Mouse (Mus musculus): ENCODE results near the gene Ube2l3.
A peak's percentile ranks its signal among the peaks of the same experiment; 100 is the strongest.

Gene Ube2l3

GRCm38 (mm10) chr16:17146772-17147235, 55.6 kb downstream of the Ube2l3 start, which contains the start of gene Ccdc116:
Gene Ccdc116 (minus strand): TSS chr16:17147229.
- peak; percentile 85 for DNase-seq

- DNase-seq = no peak
These were observed 58.1 kb downstream of the Ube2l3 start, which contains the start of gene Ydjc for GRCm38 (mm10) chr16:17144339-17144738. Gene Ydjc (plus strand): TSS chr16:17144621.

- no peak for DNase-seq
These were observed 65.1 kb downstream of the Ube2l3 start for GRCm38 (mm10) chr16:17137355-17137754.

- DNase-seq = no peak
These were observed 69.6 kb downstream of the Ube2l3 start for GRCm38 (mm10) chr16:17132906-17133200.

GRCm38 (mm10) chr16:17132089-17132905, 70.2 kb downstream of the Ube2l3 start, which contains the start of gene Sdf2l1:
Gene Sdf2l1 (minus strand): TSS chr16:17132383.
- peak; percentile 97 for DNase-seq

- peak; percentile 45 for DNase-seq
These were observed 71.0 kb downstream of the Ube2l3 start for GRCm38 (mm10) chr16:17131191-17132088.

- no peak for DNase-seq
These were observed 75.2 kb downstream of the Ube2l3 start for GRCm38 (mm10) chr16:17127292-17127691.

GRCm38 (mm10) chr16:17124871-17125520, 77.5 kb downstream of the Ube2l3 start, which contains the start of gene 2610318N02Rik:
Gene 2610318N02Rik (minus strand): TSS chr16:17125167.
- DNase-seq = peak; percentile 59

GRCm38 (mm10) chr16:17124119-17124870, 78.2 kb downstream of the Ube2l3 start:
- no peak for DNase-seq

GRCm38 (mm10) chr16:17121569-17121968, 80.9 kb downstream of the Ube2l3 start:
- DNase-seq = no peak

GRCm38 (mm10) chr16:17117309-17117799, 85.1 kb downstream of the Ube2l3 start:
- no peak for DNase-seq

GRCm38 (mm10) chr16:17110771-17111743, 91.4 kb downstream of the Ube2l3 start, which contains the start of gene Ppil2:
Gene Ppil2 (minus strand): TSS chr16:17111257.
- DNase-seq = peak; percentile 68

- no peak for DNase-seq
These were observed 97.8 kb downstream of the Ube2l3 start for GRCm38 (mm10) chr16:17104600-17104999.

- no peak for DNase-seq
These were observed 99.7 kb downstream of the Ube2l3 start for GRCm38 (mm10) chr16:17102630-17103220.
